Mouse (Mus musculus) spleen, adult 2 months (tissue): ENCODE measurements around the gene Serhl.

Experiments
- CTCF ChIP-seq: fragments of 200-500 bp; IDR thresholded peaks from 2 replicates; pipeline ENCODE4 v1.5.1; 2011; ENCODE audit warnings: mild to moderate bottlenecking, inconsistent platforms; ENCODE audit not compliant: insufficient read depth, insufficient read length, insufficient replicate concordance; ENCODE audit errors: extremely low read depth
- POLR2A ChIP-seq: fragments of 200-500 bp; IDR thresholded peaks from 2 replicates; pipeline ENCODE4 v1.6.1; 2011; ENCODE audit warnings: low read depth, low read length, inconsistent platforms

- TF ChIP-seq CTCF (no peak), POLR2A (no peak)
Observed at GRCm38 (mm10) chr15:83126582-83126981, 37.3 kb downstream of the Serhl start.
